Mouse (Mus musculus) granulocyte monocyte progenitor cell, adult 5-6 weeks (primary cell): ENCODE measurements around the gene Gm3448. TPM values are rescaled to one million over a fixed set of nuclear protein-coding genes. Genes with fewer than 3 reads are reported as not detected.

ENCODE experiments used
- ATAC-seq: replicated peaks from 2 replicates; pipeline ENCODE4 v1.8.0; 2016; ENCODE audit warnings: mild to moderate bottlenecking, moderate TSS enrichment, inconsistent platforms; ENCODE audit not compliant: poor library complexity, severe bottlenecking
- total RNA-seq, 2 experiments: library from RNA; stranded (forward) in 1 of 2; stranded (reverse) in 1 of 2; fragments of 200-712, 200-1000 nt in 1 of 2; fragments of >200 nt in 1 of 2; fragmentation: Nextera tagmentation in 1 of 2; gene quantifications; 2 replicates each; pipeline ENCODE4 v1.2.3; 2014 to 2017

Gm3448 gene
- total RNA-seq, 2 experiments from 2014 or later: 3.9 to 4.3 TPM

DNA sequence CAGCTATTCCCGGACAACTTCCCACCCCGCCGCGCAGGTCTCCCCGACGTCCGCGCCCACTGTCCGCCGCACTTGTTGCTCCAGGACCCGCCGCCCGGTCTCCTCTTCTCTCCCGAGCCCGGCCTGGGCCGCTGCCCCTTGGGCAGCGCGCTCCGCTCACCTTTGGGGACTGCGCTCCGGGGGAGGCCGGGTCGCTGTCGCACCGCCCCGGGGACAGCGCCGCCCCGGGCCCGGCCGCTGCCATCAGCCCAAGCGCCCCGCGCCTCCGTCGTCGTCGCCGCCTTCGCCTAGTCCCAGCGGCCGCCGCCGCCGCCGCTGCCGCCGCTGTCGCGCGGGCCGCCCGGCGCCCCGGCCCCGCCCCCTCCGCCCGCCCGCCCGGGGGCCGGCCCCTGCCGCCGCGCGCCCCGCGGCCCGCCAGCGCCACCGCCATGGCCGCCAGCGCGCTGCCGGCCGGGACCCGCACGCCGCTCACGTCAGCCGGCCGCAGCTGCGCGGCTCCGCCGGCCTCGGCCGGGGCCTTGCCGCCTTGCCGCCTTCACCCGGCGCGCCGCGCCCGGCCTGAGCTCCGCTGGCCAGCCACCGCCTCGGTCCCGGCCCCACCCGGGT is 80.3 kb downstream of the Gm3448 start, which contains the start of gene Phf10:
Gene Phf10 (minus strand): TSS at position 323 of the 606 bp plus-strand sequence.
- peak; percentile 13 for ATAC-seq

DNA sequence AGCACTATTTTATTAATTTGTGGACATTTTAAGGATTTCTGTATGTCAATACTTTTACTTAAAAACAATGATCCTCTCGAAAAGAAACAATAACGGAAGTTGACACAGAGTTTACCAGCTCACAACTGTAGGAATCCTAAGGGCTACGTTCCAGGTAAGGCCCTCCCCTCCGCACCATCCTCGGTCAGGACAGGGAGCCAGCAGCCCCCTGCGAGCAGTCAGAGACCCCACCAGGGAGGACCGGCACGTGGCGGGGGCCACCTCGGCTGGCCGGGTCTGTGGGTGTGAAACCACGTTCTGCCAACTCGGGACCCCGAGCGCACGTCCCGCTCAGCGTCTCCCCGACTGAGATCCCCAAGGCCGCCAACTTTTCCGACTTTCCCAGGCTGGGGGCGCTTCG is 80.8 kb downstream of the Gm3448 start:
- ATAC-seq: no peak; the same call in 1 of the 2 replicates

DNA sequence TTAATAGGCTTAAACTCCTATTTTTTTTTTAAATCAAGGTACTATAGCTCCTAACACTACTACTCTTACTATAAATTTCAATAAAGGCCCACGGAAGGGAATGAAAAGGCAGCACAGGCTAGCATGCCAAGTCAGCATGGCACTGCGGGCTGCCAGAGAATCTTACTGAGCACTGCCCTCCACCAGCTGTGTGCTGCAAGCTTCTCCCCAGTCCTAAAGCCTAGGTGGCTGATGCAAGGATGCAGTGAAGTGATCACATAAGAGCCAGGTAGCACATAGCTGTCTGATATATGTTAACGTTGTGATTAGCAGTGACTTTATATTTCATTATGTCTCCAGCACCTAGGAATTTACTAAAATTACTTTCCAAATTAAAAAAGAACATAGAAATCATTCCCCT is 81.4 kb downstream of the Gm3448 start:
- ATAC-seq: 0 out of 2 replicates have a peak, but pooled peaks have one; percentile 18

DNA sequence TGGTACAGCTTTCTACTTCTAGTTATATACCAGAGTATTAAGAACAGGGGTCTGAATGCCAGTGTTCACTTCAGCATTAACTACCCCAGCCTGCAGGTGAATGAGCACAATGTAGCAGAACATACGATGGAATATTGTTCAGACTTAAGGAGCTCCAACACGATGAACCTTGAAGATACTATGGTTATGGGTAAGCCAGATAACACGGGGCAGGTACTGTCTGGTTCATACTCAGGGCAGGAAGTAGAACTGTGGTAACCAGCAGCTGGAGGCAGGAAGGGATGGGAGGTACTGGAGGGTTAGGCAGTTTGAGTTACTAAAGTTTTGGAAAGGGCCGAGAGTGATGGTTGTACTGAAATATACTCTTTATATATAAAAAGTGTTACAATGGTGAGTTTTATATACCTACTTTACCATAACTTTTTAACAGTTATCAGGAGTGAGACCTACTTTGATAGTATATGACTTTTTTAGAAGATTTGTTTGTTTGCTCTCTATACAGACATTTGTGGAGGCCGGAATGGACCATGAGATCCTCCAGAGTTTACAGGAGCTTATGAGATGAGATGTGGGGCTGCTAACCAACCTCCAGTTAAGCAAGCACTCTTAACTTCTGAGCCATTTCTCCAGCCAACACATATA is 82.5 kb downstream of the Gm3448 start:
- ATAC-seq: no peak

DNA sequence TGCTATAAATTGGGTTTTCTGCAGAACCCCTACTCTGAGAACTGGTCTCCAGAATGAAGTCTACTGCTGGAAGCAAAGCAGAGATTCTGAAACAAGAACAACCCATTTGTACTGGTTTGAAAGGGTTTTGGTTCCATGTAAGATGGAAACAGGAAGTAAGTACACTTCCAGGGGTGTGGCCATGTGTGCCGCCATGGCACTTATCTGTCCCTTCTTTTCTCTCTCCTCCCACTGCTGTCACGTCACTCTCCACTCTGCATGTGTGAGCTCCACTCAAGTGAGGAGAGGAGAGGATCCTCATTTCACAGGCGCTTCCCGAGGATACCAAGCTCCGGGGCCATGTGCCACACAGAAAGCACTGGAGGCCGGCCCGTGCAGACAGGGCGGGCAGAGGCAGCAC is 87.9 kb downstream of the Gm3448 start:
- ATAC-seq: peak; percentile 92

DNA sequence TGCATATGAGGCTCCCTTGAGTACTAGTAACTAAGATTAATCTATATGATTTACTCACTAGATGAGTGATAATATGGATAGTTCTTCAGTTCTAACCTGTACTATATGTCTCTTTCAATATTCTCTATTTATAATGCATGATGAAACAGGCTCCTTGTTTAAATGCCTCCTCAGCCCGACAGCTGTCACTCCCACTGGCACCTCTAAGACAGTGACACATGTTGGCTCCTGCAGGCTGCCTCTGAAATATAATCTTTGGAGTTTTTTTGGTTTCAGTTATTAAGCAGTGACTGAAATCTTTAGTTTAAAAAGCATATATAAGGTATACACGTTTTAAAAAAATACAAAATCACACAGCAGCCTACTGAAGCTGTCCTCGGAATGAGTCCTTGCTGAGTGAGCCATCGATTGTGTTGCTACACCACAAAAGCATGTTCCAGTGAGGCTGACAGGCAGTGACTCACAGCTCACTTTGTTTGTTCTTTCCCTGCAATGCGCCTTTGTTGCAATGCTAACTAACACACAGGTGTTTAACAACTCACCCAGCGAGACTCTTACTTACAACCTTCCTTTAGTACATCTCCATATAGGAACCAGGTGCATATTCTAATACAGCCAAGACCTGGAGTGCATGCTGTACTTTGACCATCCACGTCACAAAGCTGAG is 92.0 kb downstream of the Gm3448 start:
- no peak for ATAC-seq

Other genes with a start within 250 kb of the Gm3448 start
- gene Wdr27, start 98.4 kb downstream of the Gm3448 start, total RNA-seq (2014; fragmentation: Nextera tagmentation): not detected in 2 replicates
- gene Wdr27, start 98.4 kb downstream of the Gm3448 start, total RNA-seq (2017): not detected in 2 replicates
- gene 1600012H06Rik, start 98.4 kb downstream of the Gm3448 start, total RNA-seq (2014; fragmentation: Nextera tagmentation): 9.4 and 12.4 TPM in 2 replicates
- gene 1600012H06Rik, start 98.4 kb downstream of the Gm3448 start, total RNA-seq (2017): 9.2 and 15.6 TPM in 2 replicates
- 109 and 115 TPM in 2 replicates for gene Phf10, start 80.3 kb downstream of the Gm3448 start, total RNA-seq (2014; fragmentation: Nextera tagmentation)
- gene Phf10, start 80.3 kb downstream of the Gm3448 start, total RNA-seq (2017): 56.3 and 73.7 TPM in 2 replicates
- gene 9030025P20Rik, start 63.1 kb downstream of the Gm3448 start, total RNA-seq (2014; fragmentation: Nextera tagmentation): 6.5 and 10.5 TPM in 2 replicates
- gene 9030025P20Rik, start 63.1 kb downstream of the Gm3448 start, total RNA-seq (2017): 4.7 and 6.3 TPM in 2 replicates
- gene Gm3417, start 62.7 kb downstream of the Gm3448 start, total RNA-seq (2014; fragmentation: Nextera tagmentation): 0.58 and 5.6 TPM in 2 replicates
- gene Gm3417, start 62.7 kb downstream of the Gm3448 start, total RNA-seq (2017): 1.8 and 2.2 TPM in 2 replicates
- gene Gm3435, start 31.4 kb downstream of the Gm3448 start, total RNA-seq (2014; fragmentation: Nextera tagmentation): 1.9 and 3.1 TPM in 2 replicates
- 2.4 and 4.0 TPM in 2 replicates for gene Gm3435, start 31.4 kb downstream of the Gm3448 start, total RNA-seq (2017)
- 53.5 and 87.9 TPM in 2 replicates for gene Ermard, start 329 bp downstream of the Gm3448 start, total RNA-seq (2014; fragmentation: Nextera tagmentation)
- 27.9 and 32.3 TPM in 2 replicates for gene Ermard, start 329 bp downstream of the Gm3448 start, total RNA-seq (2017)
- not detected in 2 replicates for gene Tcte3, start within 50 bp of the Gm3448 start, total RNA-seq (2014; fragmentation: Nextera tagmentation)
- not detected in 2 replicates for gene Tcte3, start within 50 bp of the Gm3448 start, total RNA-seq (2017)